Mouse (Mus musculus) CH12.LX (cell line): Measurements from ENCODE around the gene Tent4b. TPM values are rescaled to one million over a fixed set of nuclear protein-coding genes. Genes with fewer than 3 reads are reported as not detected.

ENCODE experiments used
- DNase-seq: peaks from one replicate; pipeline ENCODE4 v3.0.0-alpha.2; 2013; ENCODE audit errors: extremely low read depth
- H3K27ac ChIP-seq: 2 replicates; pipeline ENCODE4 v1.5.1; 2012; ENCODE audit warnings: low read depth, mild to moderate bottlenecking, control low read depth, moderate library complexity; ENCODE audit not compliant: insufficient read depth
- H3K27me3 ChIP-seq: replicated peaks from 2 replicates; pipeline ENCODE3; 2012; ENCODE audit warnings: inconsistent platforms
- H3K36me3 ChIP-seq, 2 experiments: replicated peaks in 1 of 2; 2 replicates each; pipeline versions ENCODE3 to v1.6.1; 2012; ENCODE audit warnings: inconsistent platforms in 1 of 2, low read length in 1 of 2, mild to moderate bottlenecking in 1 of 2, mixed read lengths in 1 of 2, moderate library complexity in 1 of 2; ENCODE audit not compliant: control insufficient read depth in 1 of 2, insufficient read depth in 1 of 2
- H3K4me1 ChIP-seq, 2 experiments: 2 replicates each; pipeline ENCODE4 v1.6.1; 2012; ENCODE audit warnings: inconsistent platforms in 1 of 2, moderate library complexity in 1 of 2; ENCODE audit not compliant: insufficient read depth in 2 of 2, control insufficient read depth in 1 of 2
- H3K4me2 ChIP-seq: 2 replicates; pipeline ENCODE4 v1.6.1; 2012; ENCODE audit warnings: low read depth, mild to moderate bottlenecking, control low read depth; ENCODE audit not compliant: poor library complexity, insufficient read depth, severe bottlenecking
- H3K4me3 ChIP-seq, 3 experiments: fragments of 150-350 bp in 1 of 3; sonication (generic) in 1 of 3; replicated peaks in 1 of 3; 2 replicates each; pipeline versions ENCODE3 to v1.5.1; 2011 to 2012; ENCODE audit warnings: low read depth in 2 of 3, low read length in 2 of 3, mild to moderate bottlenecking in 2 of 3, moderate library complexity in 2 of 3, control low read depth in 1 of 3, improper control_type of control experiment in 1 of 3, inconsistent platforms in 1 of 3, mixed read lengths in 1 of 3; ENCODE audit not compliant: poor library complexity in 1 of 3
- H3K79me2 ChIP-seq: replicated peaks from 2 replicates; pipeline ENCODE4 v1.6.1; 2012; ENCODE audit warnings: mild to moderate bottlenecking, moderate library complexity; ENCODE audit not compliant: control insufficient read depth, poor library complexity, insufficient read depth, severe bottlenecking; ENCODE audit errors: extremely low read depth
- H3K9ac ChIP-seq: 2 replicates; pipeline ENCODE4 v1.6.1; 2012; ENCODE audit warnings: low read depth, mild to moderate bottlenecking, control low read depth, moderate library complexity; ENCODE audit not compliant: insufficient read depth
- H3K9me3 ChIP-seq: replicated peaks from 2 replicates; pipeline ENCODE3; 2012; ENCODE audit warnings: low read length, inconsistent platforms, mixed read lengths
- BHLHE40 ChIP-seq: IDR thresholded peaks from 2 replicates; pipeline ENCODE4 v1.6.1; 2011; ENCODE audit warnings: mild to moderate bottlenecking, low read depth, low read length, improper control_type of control experiment
- CHD1 ChIP-seq: IDR thresholded peaks from 2 replicates; pipeline ENCODE4 v1.6.1; 2012; ENCODE audit warnings: low read depth, low read length, improper control_type of control experiment, inconsistent platforms
- CTCF ChIP-seq, 2 experiments: IDR thresholded peaks in 1 of 2; conservative IDR thresholded peaks in 1 of 2; 2 replicates each; pipeline ENCODE4 v1.5.1; 2011 to 2012; ENCODE audit warnings: low read depth in 2 of 2, low read length in 2 of 2, improper control_type of control experiment in 1 of 2, inconsistent platforms in 1 of 2, mild to moderate bottlenecking in 1 of 2, moderate library complexity in 1 of 2
- E2F4 ChIP-seq: IDR thresholded peaks from 2 replicates; pipeline ENCODE4 v1.6.1; 2011; ENCODE audit warnings: low read depth, low read length, improper control_type of control experiment; ENCODE audit not compliant: insufficient replicate concordance
- EP300 ChIP-seq: IDR thresholded peaks from 2 replicates; pipeline ENCODE4 v1.6.1; 2011; ENCODE audit warnings: low read length, improper control_type of control experiment
- ETS1 ChIP-seq: conservative IDR thresholded peaks from 2 replicates; pipeline ENCODE4 v1.6.1; 2012; ENCODE audit warnings: low read depth, mild to moderate bottlenecking, inconsistent platforms, low read length, improper control_type of control experiment, moderate library complexity
- GABPA ChIP-seq: IDR thresholded peaks from 2 replicates; pipeline ENCODE4 v1.6.1; 2012; ENCODE audit warnings: low read depth, low read length, improper control_type of control experiment, inconsistent platforms; ENCODE audit not compliant: insufficient replicate concordance
- IRF4 ChIP-seq: IDR thresholded peaks from 2 replicates; pipeline ENCODE4 v1.6.1; 2014; ENCODE audit warnings: low read depth, mild to moderate bottlenecking, inconsistent platforms, low read length, improper control_type of control experiment
- JUND ChIP-seq: conservative IDR thresholded peaks from 2 replicates; pipeline ENCODE4 v1.6.1; 2011; ENCODE audit warnings: low read depth, low read length, improper control_type of control experiment
- MAX ChIP-seq: IDR thresholded peaks from 2 replicates; pipeline ENCODE4 v1.6.1; 2011; ENCODE audit warnings: low read length, improper control_type of control experiment
- MAZ ChIP-seq: IDR thresholded peaks from 2 replicates; pipeline ENCODE4 v1.6.1; 2012; ENCODE audit warnings: low read depth, mild to moderate bottlenecking, inconsistent platforms, low read length, improper control_type of control experiment, moderate library complexity
- MXI1 ChIP-seq: IDR thresholded peaks from 2 replicates; pipeline ENCODE4 v1.6.1; 2011; ENCODE audit warnings: mild to moderate bottlenecking, low read depth, low read length, improper control_type of control experiment
- MYC ChIP-seq: IDR thresholded peaks from 2 replicates; pipeline ENCODE4 v1.6.1; 2011; ENCODE audit warnings: low read depth, mild to moderate bottlenecking, improper control_type of control experiment, low read length
- NELFE ChIP-seq: IDR thresholded peaks from 2 replicates; pipeline ENCODE4 v1.6.1; 2011; ENCODE audit warnings: low read depth, low read length, improper control_type of control experiment
- NRF1 ChIP-seq: IDR thresholded peaks from 2 replicates; pipeline ENCODE4 v1.6.1; 2014; ENCODE audit warnings: low read depth, mild to moderate bottlenecking, inconsistent platforms, low read length, improper control_type of control experiment, moderate library complexity
- POLR2A ChIP-seq: IDR thresholded peaks from 2 replicates; pipeline ENCODE4 v1.6.1; 2011; ENCODE audit warnings: low read depth, mild to moderate bottlenecking, improper control_type of control experiment, low read length
- RCOR1 ChIP-seq: conservative IDR thresholded peaks from 2 replicates; pipeline ENCODE4 v1.6.1; 2012; ENCODE audit warnings: low read depth, mild to moderate bottlenecking, inconsistent platforms, low read length, improper control_type of control experiment
- SIN3A ChIP-seq: IDR thresholded peaks from 2 replicates; pipeline ENCODE4 v1.6.1; 2012; ENCODE audit warnings: low read length, improper control_type of control experiment, inconsistent platforms
- UBTF ChIP-seq: IDR thresholded peaks from 2 replicates; pipeline ENCODE4 v1.6.1; 2012; ENCODE audit warnings: low read depth, mild to moderate bottlenecking, inconsistent platforms, low read length, improper control_type of control experiment, moderate library complexity
- USF2 ChIP-seq: conservative IDR thresholded peaks from 2 replicates; pipeline ENCODE4 v1.6.1; 2011; ENCODE audit warnings: low read depth, low read length, improper control_type of control experiment
- ZC3H11A ChIP-seq: IDR thresholded peaks from 2 replicates; pipeline ENCODE4 v1.6.1; 2012; ENCODE audit warnings: low read depth, mild to moderate bottlenecking, inconsistent platforms, low read length, improper control_type of control experiment
- ZKSCAN1 ChIP-seq: IDR thresholded peaks from 2 replicates; pipeline ENCODE4 v1.6.1; 2012; ENCODE audit warnings: low read depth, inconsistent platforms, low read length, improper control_type of control experiment, borderline replicate concordance
- ZNF384 ChIP-seq: IDR thresholded peaks from 2 replicates; pipeline ENCODE4 v1.6.1; 2012; ENCODE audit warnings: low read depth, low read length, improper control_type of control experiment, inconsistent platforms
- dilution Hi-C: fragments of 300-500 bp; cut with MboI; formaldehyde crosslinking; loops from 2 replicates; pipeline ENCODE4 v1.14.3; 2020; ENCODE audit warnings: low sequenced_read_pairs; ENCODE audit not compliant: extremely low pct_unique_long_range_greater_than_20kb, extremely low pct_ligation_motif_present
- in situ Hi-C: fragments of 300-500 bp; cut with MboI; formaldehyde crosslinking; loops from 3 replicates; pipeline ENCODE4 v1.14.3; 2019; ENCODE audit warnings: low sequenced_read_pairs, low pct_ligation_motif_present, low pct_unique_long_range_greater_than_20kb, mixed read lengths
- polyA plus RNA-seq: library from polyadenylated mRNA; unstranded; fragments of >175 nt; gene quantifications from 2 replicates; pipeline ENCODE4 v1.2.1, GENCODE M21; 2012; ENCODE audit warnings: low read depth; ENCODE audit not compliant: insufficient read length
- total RNA-seq, 2 experiments: library from RNA; depleted of rRNA; stranded (reverse); fragments of 300-350 nt in 1 of 2; fragments of >200 nt in 1 of 2; gene quantifications; 2 replicates each; pipeline ENCODE4 v1.2.3; 2012 to 2014

The Tent4b gene
- total and polyA plus RNA-seq, 3 experiments: 20.1 to 37.8 (median 27.9) TPM

- TF ChIP-seq MYC (no peak), E2F4 (no peak), MXI1 (no peak), POLR2A (no peak), ZKSCAN1 (no peak), MAX (no peak), MAZ (no peak), SIN3A (no peak), USF2 (no peak), ZC3H11A (no peak), CHD1 (no peak), ETS1 (no peak), RCOR1 (no peak), JUND (no peak), GABPA (no peak)
- H3K4me1 ChIP-seq: peaks cover 11 to 21% of the 10 kb centered on the region in 2 experiments; a peak in 3 of 4 replicates
- no peak for DNase-seq
- no peak overlapping the region for H3K4me3 ChIP-seq
- no peak overlapping the region for H3K4me2 ChIP-seq
- H3K27ac ChIP-seq: no peak overlapping the region
- H3K36me3 ChIP-seq: no peaks in the 10 kb centered on the region
- H3K79me2 ChIP-seq: no peaks in the 10 kb centered on the region
- no peaks in the 10 kb centered on the region for H3K9me3 ChIP-seq
- dilution Hi-C loops: no loop called here
- H3K27me3 ChIP-seq: peaks cover 2% of the 10 kb centered on the region
- in situ Hi-C loops: loop anchor here (5.0 to 25.0 kb wide), 3 partner anchors 39 to 339 kb away; no protein-coding TSS in a partner anchor
- no peak overlapping the region for H3K9ac ChIP-seq
Observed at GRCm38 (mm10) chr8:88273051-88273430, 74.0 kb downstream of the Tent4b start.

GRCm38 (mm10) chr8:88274090-88274489 lies 75.1 kb downstream of the Tent4b start:
- no peak overlapping the region for H3K4me2 ChIP-seq
- H3K27ac ChIP-seq: no peak overlapping the region
- dilution Hi-C loops (no loop called here), in situ Hi-C loops (loop anchor here (5.0 to 25.0 kb wide), 3 partner anchors 38 to 338 kb away; no protein-coding TSS in a partner anchor)
- H3K36me3 ChIP-seq: no peaks in the 10 kb centered on the region
- no peaks in the 10 kb centered on the region for H3K79me2 ChIP-seq
- no peaks in the 10 kb centered on the region for H3K9me3 ChIP-seq
- no peak overlapping the region for H3K9ac ChIP-seq
- peaks cover 2% of the 10 kb centered on the region for H3K27me3 ChIP-seq
- peaks cover 6 to 15% of the 10 kb centered on the region in 2 experiments; a peak in 3 of 4 replicates for H3K4me1 ChIP-seq
- no peak overlapping the region for H3K4me3 ChIP-seq
- no peak for DNase-seq
- TF ChIP-seq MYC (no peak), GABPA (no peak), EP300 (no peak), MAZ (no peak), CTCF (conservative IDR thresholded peaks at IDR 0.05 in 1 of 2, IDR thresholded peaks at IDR 0.05 in 1 of 2; ENCODE audit: low read depth in 2 of 2, low read length in 2 of 2) (no peak), E2F4 (no peak), MAX (no peak), NELFE (no peak), BHLHE40 (no peak), ZNF384 (no peak), UBTF (no peak), NRF1 (no peak), USF2 (no peak), MXI1 (no peak), IRF4 (no peak)
